Mouse (Mus musculus): ENCODE results near the gene 2010003K11Rik. TPM values are rescaled to one million over a fixed set of nuclear protein-coding genes. Genes with fewer than 3 reads are reported as not detected.

2010003K11Rik gene
- polyA plus RNA-seq, 1 experiment from 2014 or later = 0.61 TPM

GRCm38 (mm10) chr19:4491080-4491695 lies 7.2 kb downstream of the 2010003K11Rik start:
- Histone ChIP-seq H3K9ac (ENCODE audit: low read depth, low read length) (no peak overlapping the region), H3K27me3 (ENCODE audit: insufficient read depth, low read length) (no peaks in the 10 kb centered on the region), H3K4me1 (replicated peaks; ENCODE audit: insufficient read depth, low read length) (no peaks in the 10 kb centered on the region), H3K4me3 (replicated peaks; ENCODE audit: low read depth, low read length) (no peak overlapping the region), H3K9me3 (replicated peaks; ENCODE audit: low read length) (no peaks in the 10 kb centered on the region), H3K27ac (no peak overlapping the region), H3K4me2 (ENCODE audit: low read length) (no peak overlapping the region), H3K36me3 (ENCODE audit: insufficient read depth, low read length) (no peaks in the 10 kb centered on the region)
- 55% methylated on average over 10 of the region's 10 CpGs for WGBS
- no peak for DNase-seq (ENCODE audit: low spot score)
- no peak for ATAC-seq (replicated peaks; ENCODE audit: low FRiP score, low read depth)
- peak; percentile 48; the same call in 1 of the 2 replicates for TF ChIP-seq CTCF (IDR thresholded peaks at IDR 0.05; ENCODE audit: low read depth)

- no peak overlapping the region for H3K4me3 ChIP-seq (replicated peaks; ENCODE audit: low read depth, low read length)
- H3K27me3 ChIP-seq (ENCODE audit: insufficient read depth, low read length) = no peaks in the 10 kb centered on the region
- no peaks in the 10 kb centered on the region for H3K4me1 ChIP-seq (replicated peaks; ENCODE audit: insufficient read depth, low read length)
- DNase-seq (ENCODE audit: low spot score) (no peak), ATAC-seq (replicated peaks; ENCODE audit: low FRiP score, low read depth) (no peak)
- no peak overlapping the region for H3K27ac ChIP-seq
- H3K9ac ChIP-seq (ENCODE audit: low read depth, low read length) = no peak overlapping the region
- no peak overlapping the region for H3K4me2 ChIP-seq (ENCODE audit: low read length)
- H3K9me3 ChIP-seq (replicated peaks; ENCODE audit: low read length) = no peaks in the 10 kb centered on the region
- H3K36me3 ChIP-seq (ENCODE audit: insufficient read depth, low read length) = no peaks in the 10 kb centered on the region
- no peak for TF ChIP-seq CTCF (IDR thresholded peaks at IDR 0.05; ENCODE audit: low read depth)
- WGBS = 76% methylated on average over 2 of the region's 2 CpGs
These were observed 10.5 kb downstream of the 2010003K11Rik start for GRCm38 (mm10) chr19:4487877-4488276.

GRCm38 (mm10) chr19:4485006-4485405 lies 13.4 kb downstream of the 2010003K11Rik start:
- 9% methylated on average over 5 of the region's 5 CpGs for WGBS
- H3K27ac ChIP-seq = peak overlapping the region; percentile 47; the same call in 1 of the 2 replicates

DNA sequence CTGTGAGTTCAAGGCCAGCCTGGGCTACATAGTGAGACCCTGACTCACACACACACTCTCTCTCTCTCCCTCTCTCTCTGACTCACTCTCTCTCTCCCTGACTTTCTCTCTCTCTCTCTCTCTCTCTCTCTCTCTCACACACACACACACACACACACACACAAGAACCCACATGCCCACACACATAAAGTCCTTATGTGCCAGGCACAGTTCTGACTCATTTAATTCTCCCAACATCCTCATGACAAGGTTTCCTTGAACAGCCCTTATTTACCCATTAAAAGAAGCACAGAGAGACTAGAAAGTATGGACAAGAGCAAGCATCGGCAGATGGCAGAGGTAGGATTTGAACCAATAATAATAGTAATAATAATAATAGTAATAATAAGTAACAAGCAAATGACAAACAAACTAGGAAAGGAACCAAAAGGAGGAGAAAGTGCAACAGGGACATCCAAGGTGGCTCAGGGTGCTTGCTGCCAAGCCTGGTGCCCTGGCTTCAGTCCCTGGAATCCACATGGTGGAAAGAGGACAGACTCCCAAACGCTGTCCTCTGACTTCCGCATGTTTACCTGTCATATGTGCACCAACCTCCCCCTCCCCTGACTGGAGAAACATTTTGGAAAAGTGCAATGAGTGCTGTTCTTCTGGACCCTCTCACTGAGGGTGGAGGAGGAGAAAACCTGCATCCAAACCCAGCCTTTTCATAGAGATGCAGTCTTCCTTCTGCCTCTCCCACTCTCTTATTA lies 16.1 kb downstream of the 2010003K11Rik start:
- Histone ChIP-seq H3K27me3 (ENCODE audit: insufficient read depth, low read length) (no peaks in the 10 kb centered on the region), H3K4me2 (ENCODE audit: low read length) (no peak overlapping the region), H3K9me3 (replicated peaks; ENCODE audit: low read length) (no peaks in the 10 kb centered on the region), H3K4me3 (replicated peaks; ENCODE audit: low read depth, low read length) (no peak overlapping the region), H3K9ac (ENCODE audit: low read depth, low read length) (no peak overlapping the region), H3K4me1 (replicated peaks; ENCODE audit: insufficient read depth, low read length) (peaks cover 4% of the 10 kb centered on the region; the same call in 1 of the 2 replicates), H3K27ac (no peak overlapping the region), H3K36me3 (ENCODE audit: insufficient read depth, low read length) (no peaks in the 10 kb centered on the region)
- DNase-seq (ENCODE audit: low spot score) (no peak), ATAC-seq (replicated peaks; ENCODE audit: low FRiP score, low read depth) (no peak)
- no peak for TF ChIP-seq CTCF (IDR thresholded peaks at IDR 0.05; ENCODE audit: low read depth)
- WGBS = 69% methylated on average over 3 of the region's 3 CpGs

More at GRCm38 (mm10) chr19:4485006-4485405, 13.4 kb downstream of the 2010003K11Rik start:
- H3K9me3 ChIP-seq (replicated peaks; ENCODE audit: low read length) = no peaks in the 10 kb centered on the region
- no peaks in the 10 kb centered on the region for H3K4me1 ChIP-seq (replicated peaks; ENCODE audit: insufficient read depth, low read length)
- no peaks in the 10 kb centered on the region for H3K36me3 ChIP-seq (ENCODE audit: insufficient read depth, low read length)
- no peak overlapping the region for H3K9ac ChIP-seq (ENCODE audit: low read depth, low read length)
- no peak overlapping the region for H3K4me3 ChIP-seq (replicated peaks; ENCODE audit: low read depth, low read length)
- no peak overlapping the region for H3K4me2 ChIP-seq (ENCODE audit: low read length)
- ATAC-seq (replicated peaks; ENCODE audit: low FRiP score, low read depth) = no peak
- peak; percentile 84 for DNase-seq (ENCODE audit: low spot score)
- TF ChIP-seq CTCF (IDR thresholded peaks at IDR 0.05; ENCODE audit: low read depth) = no peak
- H3K27me3 ChIP-seq (ENCODE audit: insufficient read depth, low read length) = no peaks in the 10 kb centered on the region

DNA sequence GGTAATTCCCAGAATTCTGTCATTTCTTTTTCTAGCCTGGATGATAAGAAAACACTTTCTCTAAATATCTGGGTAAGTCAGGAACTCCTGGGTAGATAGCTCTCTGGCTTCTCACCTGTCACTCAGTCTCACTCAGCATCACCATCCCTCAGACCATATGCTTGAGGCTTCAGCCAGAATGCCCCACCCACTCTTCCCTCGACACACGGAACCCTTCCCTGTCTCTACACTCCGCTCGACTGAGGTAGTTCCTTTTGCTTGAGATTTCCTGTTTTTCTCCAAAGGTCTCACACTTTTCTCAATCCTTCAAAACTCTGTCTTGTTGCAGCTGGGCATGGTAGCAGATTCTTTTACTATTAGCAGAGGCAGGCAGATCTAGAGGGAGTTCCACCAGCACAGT lies 17.1 kb downstream of the 2010003K11Rik start:
- no peak overlapping the region for H3K27ac ChIP-seq
- no peak overlapping the region for H3K9ac ChIP-seq (ENCODE audit: low read depth, low read length)
- no peaks in the 10 kb centered on the region for H3K27me3 ChIP-seq (ENCODE audit: insufficient read depth, low read length)
- ATAC-seq (replicated peaks; ENCODE audit: low FRiP score, low read depth) (no peak), DNase-seq (ENCODE audit: low spot score) (no peak)
- H3K9me3 ChIP-seq (replicated peaks; ENCODE audit: low read length) = no peaks in the 10 kb centered on the region
- no peak for TF ChIP-seq CTCF (IDR thresholded peaks at IDR 0.05; ENCODE audit: low read depth)
- H3K4me3 ChIP-seq (replicated peaks; ENCODE audit: low read depth, low read length) = no peak overlapping the region
- H3K4me1 ChIP-seq (replicated peaks; ENCODE audit: insufficient read depth, low read length) = peaks cover 4% of the 10 kb centered on the region; the same call in 1 of the 2 replicates
- H3K36me3 ChIP-seq (ENCODE audit: insufficient read depth, low read length) = no peaks in the 10 kb centered on the region
- no peak overlapping the region for H3K4me2 ChIP-seq (ENCODE audit: low read length)
- 33% methylated on average over 4 of the region's 4 CpGs for WGBS

- no peak for TF ChIP-seq CTCF (IDR thresholded peaks at IDR 0.05; ENCODE audit: low read depth)
- Histone ChIP-seq H3K9ac (ENCODE audit: low read depth, low read length) (no peak overlapping the region), H3K4me3 (replicated peaks; ENCODE audit: low read depth, low read length) (no peak overlapping the region), H3K36me3 (ENCODE audit: insufficient read depth, low read length) (no peaks in the 10 kb centered on the region), H3K27me3 (ENCODE audit: insufficient read depth, low read length) (peaks cover 4% of the 10 kb centered on the region; the same call in 1 of the 2 replicates), H3K9me3 (replicated peaks; ENCODE audit: low read length) (no peaks in the 10 kb centered on the region), H3K27ac (no peak overlapping the region), H3K4me2 (ENCODE audit: low read length) (no peak overlapping the region), H3K4me1 (replicated peaks; ENCODE audit: insufficient read depth, low read length) (peaks cover 4% of the 10 kb centered on the region; the same call in 1 of the 2 replicates)
- DNase-seq (ENCODE audit: low spot score) (no peak), ATAC-seq (replicated peaks; ENCODE audit: low FRiP score, low read depth) (no peak)
- WGBS = 85% methylated on average over 2 of the region's 2 CpGs
These were observed 18.3 kb downstream of the 2010003K11Rik start for GRCm38 (mm10) chr19:4480041-4480440.
